Mouse (Mus musculus) inflammation-experienced regulatory T-cells, adult 16 weeks (primary cell): ENCODE measurements around the gene Irs1. TPM values are rescaled to one million over a fixed set of nuclear protein-coding genes. Genes with fewer than 3 reads are reported as not detected.

ENCODE experiments used
- polyA plus RNA-seq: library from polyadenylated mRNA; unstranded; fragments of 100-300 nt; shearing (Covaris generic); gene quantifications from one replicate; pipeline ENCODE4 v1.2.1, GENCODE M21; 2017

Irs1 gene
- not detected for polyA plus RNA-seq

GRCm38 (mm10) chr1:82291151-82291797 is at the start of gene Irs1:
Gene Irs1 (minus strand): TSS chr1:82291416.

DNA sequence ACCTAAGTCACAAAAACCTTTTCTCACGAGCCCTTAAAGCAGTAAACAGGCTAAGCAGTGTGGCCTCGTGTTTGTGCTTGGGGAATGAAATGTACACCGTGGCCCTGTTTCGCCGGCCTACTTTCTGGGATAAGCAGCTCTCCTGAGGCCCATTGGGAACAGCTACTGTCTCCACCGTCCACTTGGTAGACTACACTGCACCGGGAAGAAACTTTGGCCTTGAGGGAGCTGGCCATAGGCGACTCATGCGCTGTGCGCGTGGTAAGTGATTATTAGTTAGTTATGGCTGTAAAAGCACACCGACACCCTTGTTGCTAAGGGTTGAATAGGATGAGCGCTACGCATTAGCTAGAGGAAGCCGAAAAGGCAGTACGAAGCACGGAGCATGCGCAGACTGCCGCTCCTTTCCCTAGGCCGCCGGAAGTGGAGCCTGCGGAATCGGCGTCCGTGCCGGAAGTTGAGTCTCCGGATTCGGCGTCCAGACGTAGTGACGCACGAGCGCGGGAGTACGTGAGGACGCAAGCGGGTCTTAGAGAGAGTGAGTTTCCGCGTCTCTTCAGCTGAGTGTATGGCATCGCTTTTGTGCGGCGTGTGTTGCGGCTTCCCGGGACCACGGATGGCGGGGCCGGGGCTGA is 25.0 kb upstream of the Irs1 start, which contains the start of gene Rhbdd1:
Gene Rhbdd1 (plus strand): TSS at position 342 of the 635 bp plus-strand sequence.

GRCm38 (mm10) chr1:82232812-82233211 is 58.4 kb downstream of the Irs1 start, which contains the start of gene Gm9747:
Gene Gm9747 (plus strand): TSS chr1:82233112.

Other genes with a start within 250 kb of the Irs1 start
- not detected for gene Gm9747, start 58.3 kb downstream of the Irs1 start, polyA plus RNA-seq
- 33.7 TPM for gene Rhbdd1, start 25.0 kb upstream of the Irs1 start, polyA plus RNA-seq